Comparison of ENCODE assay signal across 16 mouse cellular contexts in the genomic region with DNA sequence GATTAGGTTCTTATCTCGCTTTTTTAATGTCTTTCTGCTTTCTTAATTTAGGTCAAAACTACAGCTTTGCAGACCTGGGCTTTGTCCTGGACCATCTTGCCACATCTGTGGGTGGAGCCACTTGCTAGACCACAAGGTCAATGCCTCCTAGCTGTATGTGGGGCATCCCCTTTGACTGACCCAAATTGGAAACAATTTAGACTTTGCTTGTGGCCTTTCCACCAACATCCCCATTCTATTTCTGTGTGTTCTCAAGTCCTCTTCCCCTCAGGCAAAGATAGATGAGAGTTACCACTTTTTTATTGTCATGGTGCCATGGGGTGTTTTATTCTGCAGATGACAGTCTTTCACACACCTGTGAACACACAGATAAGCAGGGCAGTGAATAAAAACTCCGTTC.
DNase-seq lines count a peak whose midpoint lies in the region; ATAC-seq lines count a peak whose summit lies in the region.
"Had no signal": no experiment of that assay in that cellular context is flagged by ENCODE, and none has a peak within 500 bp of the region (broad histone marks: within the 10 kb centered on the region; RNA-seq: fewer than 3 reads in every experiment).

No protein-coding gene starts in this region.

- ATAC-seq in granulocyte monocyte progenitor cell, adult 5-6 weeks (replicated peaks; ENCODE audit: poor library complexity, severe bottlenecking) = peak; percentile 76
- peak; percentile 61; the same call in 1 of the 2 replicates for ATAC-seq in megakaryocyte progenitor cell, adult 5-6 weeks (replicated peaks; ENCODE audit: poor library complexity)
- ATAC-seq: CD4-positive, CD25-positive, alpha-beta regulatory T cell, adult 4 months; forebrain, embryonic 13.5 days had no signal

- DNase-seq in testis, postnatal 14 days (ENCODE audit: low spot score) = peak; percentile 48
- DNase-seq in testis, postnatal 10 days (ENCODE audit: low spot score) = no peak
- DNase-seq in embryo, embryonic 11 days = no peak
- no peak for DNase-seq in heart, postnatal 14 days
- DNase-seq: adrenal gland, adult 8-10 months; adrenal gland, postnatal 14 days; B cell, adult 2 months; cerebellum, adult 11-12 months; cerebellum, adult 2 months; cerebellum, adult 9-10 months; cerebellum, postnatal 10 days; cerebellum, postnatal 25 days had no signal

- intact Hi-C loops in heart, postnatal 14 days (cut with DNase I) = no loop called here
